Mouse (Mus musculus) ES-Bruce4 (cell line): ENCODE results near the gene Frs3.

ENCODE experiments used
- CTCF ChIP-seq: IDR thresholded peaks from one replicate; pipeline ENCODE4 v1.8.1; 2011; ENCODE audit warnings: low read depth, low read length
- EP300 ChIP-seq: IDR thresholded peaks from 2 replicates; pipeline ENCODE4 v1.6.1; 2011; ENCODE audit warnings: low read depth, low read length; ENCODE audit not compliant: insufficient read depth
- POLR2A ChIP-seq: IDR thresholded peaks from one replicate; pipeline ENCODE4 v1.8.1; 2011; ENCODE audit warnings: low read length; ENCODE audit not compliant: insufficient read depth

DNA sequence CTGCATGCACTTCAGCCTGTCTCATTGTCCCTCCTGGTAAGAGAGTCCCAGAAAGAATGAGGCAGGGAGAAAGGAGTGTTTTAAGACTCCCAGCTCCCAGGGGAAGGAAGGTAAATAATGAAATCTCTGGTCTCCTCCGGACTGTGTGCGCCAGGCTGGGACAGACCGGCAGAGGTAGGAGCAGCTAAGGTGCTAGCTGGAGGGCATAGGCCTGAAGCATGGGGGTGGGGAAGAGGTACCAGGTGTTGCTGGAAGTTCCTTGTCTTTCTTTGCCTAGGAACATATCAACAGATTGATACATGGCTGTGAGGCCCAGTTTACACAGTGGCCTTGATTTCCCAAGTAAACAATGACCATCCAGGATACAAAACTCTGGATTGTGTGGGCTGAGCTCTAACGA, 20.1 kb downstream of the Frs3 start:
- TF ChIP-seq POLR2A (no peak), CTCF (no peak), EP300 (peak; percentile 72)
